Mouse (Mus musculus): ENCODE measurements around the gene Pcnt. TPM values are rescaled to one million over a fixed set of nuclear protein-coding genes. Genes with fewer than 3 reads are reported as not detected.
A peak's percentile ranks its signal among the peaks of the same experiment; 100 is the strongest.

The Pcnt gene
- polyA plus RNA-seq (2015; fragmentation: Nextera tagmentation; extraction: Ambion mirVana) = 5.5 and 7.1 TPM in 2 replicates

DNA sequence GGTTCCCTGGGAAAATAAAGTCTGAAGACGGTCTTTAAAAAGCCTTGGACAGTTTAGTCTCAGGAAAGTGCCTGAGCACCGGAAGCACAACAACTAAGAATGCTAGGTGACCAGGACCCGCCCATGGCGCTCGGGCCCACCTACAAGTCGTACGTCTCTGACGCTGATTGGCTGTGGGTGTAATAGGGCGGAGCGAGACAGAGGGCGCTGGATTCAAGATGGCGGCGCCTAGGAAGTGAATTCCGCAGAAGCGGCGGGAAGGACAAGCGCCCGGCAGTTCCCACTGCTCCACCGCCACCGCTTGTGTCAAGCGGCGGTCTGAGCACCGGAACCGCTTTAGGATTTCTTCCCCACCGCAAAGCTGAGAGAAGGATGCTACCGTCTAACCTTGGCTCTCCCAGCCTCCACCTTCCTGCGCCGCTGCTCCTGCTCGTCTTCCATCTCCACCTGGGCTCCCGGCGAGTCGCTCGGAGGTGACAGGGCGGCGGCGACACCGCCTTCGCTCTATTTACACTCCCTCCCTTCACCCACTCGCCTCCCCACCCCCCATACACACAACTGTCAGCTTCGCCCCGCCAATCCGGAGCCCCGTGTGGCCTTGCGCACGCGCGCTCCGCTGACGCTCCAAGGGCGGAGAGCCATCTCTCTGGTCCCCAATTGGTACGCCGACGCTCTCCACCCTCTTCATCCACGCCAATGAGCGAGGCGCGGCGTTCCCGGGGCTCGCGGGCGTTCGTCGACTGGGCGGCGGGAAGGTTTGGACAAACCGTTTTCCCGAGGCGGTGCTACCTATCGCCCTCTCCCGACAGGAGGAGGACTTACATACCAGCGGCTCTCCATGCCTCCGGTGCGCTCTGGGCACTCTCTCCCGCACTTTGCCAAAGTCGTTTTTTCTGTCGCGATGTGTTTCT lies at the start of gene Pcnt:
Gene Pcnt, minus strand, starts transcription at position 609 of the 911 bp plus-strand sequence.
- Histone ChIP-seq H3K27ac (ENCODE audit: low read depth, low read length) (peak within 1 kb of the TSS; percentile 92), H3K4me1 (ENCODE audit: control insufficient read depth, insufficient read depth, low read depth, low read length) (peaks cover 13% of the 10 kb centered on the region), H3K4me3 (ENCODE audit: low read length) (peak within 1 kb of the TSS; percentile 99), H3K27me3 (replicated peaks; ENCODE audit: control insufficient read depth, insufficient read depth, low read length) (no peaks in the 10 kb centered on the region), H3K9me3 (ENCODE audit: control insufficient read depth, low read length) (no peaks in the 10 kb centered on the region), H3K36me3 (ENCODE audit: control insufficient read depth, insufficient read depth, low read length) (peaks cover 4% of the 10 kb centered on the region), H3K4me2 (ENCODE audit: low read length) (peak within 1 kb of the TSS; percentile 61), H3K9ac (ENCODE audit: low read depth, low read length) (peak within 1 kb of the TSS; percentile 74)
- WGBS = under 1% methylated on average over 75 of the region's 78 CpGs
- peak; percentile 99 for ATAC-seq

DNA sequence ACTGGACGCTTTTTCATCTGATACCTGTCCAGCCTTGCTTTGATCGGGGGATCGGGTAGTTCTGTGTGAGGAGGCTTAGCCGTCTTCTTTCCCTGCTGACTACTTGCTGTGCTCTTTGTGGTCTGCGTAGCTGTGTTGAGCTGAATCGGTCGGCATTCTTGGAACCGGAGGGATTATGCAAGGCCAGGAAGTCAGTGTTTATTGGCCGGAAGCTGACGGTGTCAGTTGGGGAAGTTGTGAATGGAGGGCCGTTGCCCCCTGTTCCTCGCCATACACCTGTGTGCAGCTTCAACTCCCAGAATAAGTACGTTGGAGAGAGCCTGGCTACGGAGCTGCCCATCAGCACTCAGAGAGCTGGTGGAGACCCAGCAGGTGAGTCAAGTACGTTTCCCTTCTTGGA lies 46.6 kb upstream of the Pcnt start:
- H3K36me3 ChIP-seq (ENCODE audit: control insufficient read depth, insufficient read depth, low read length) = peaks cover 54% of the 10 kb centered on the region
- no peaks in the 10 kb centered on the region for H3K27me3 ChIP-seq (replicated peaks; ENCODE audit: control insufficient read depth, insufficient read depth, low read length)
- WGBS = 97% methylated on average over 15 of the region's 15 CpGs
- H3K4me3 ChIP-seq (ENCODE audit: low read length) = no peak overlapping the region
- no peaks in the 10 kb centered on the region for H3K9me3 ChIP-seq (ENCODE audit: control insufficient read depth, low read length)
- no peak overlapping the region for H3K27ac ChIP-seq (ENCODE audit: low read depth, low read length)
- H3K4me2 ChIP-seq (ENCODE audit: low read length) = no peak overlapping the region
- H3K4me1 ChIP-seq (ENCODE audit: control insufficient read depth, insufficient read depth, low read depth, low read length) = no peaks in the 10 kb centered on the region
- no peak for ATAC-seq
- H3K9ac ChIP-seq (ENCODE audit: low read depth, low read length) = no peak overlapping the region

DNA sequence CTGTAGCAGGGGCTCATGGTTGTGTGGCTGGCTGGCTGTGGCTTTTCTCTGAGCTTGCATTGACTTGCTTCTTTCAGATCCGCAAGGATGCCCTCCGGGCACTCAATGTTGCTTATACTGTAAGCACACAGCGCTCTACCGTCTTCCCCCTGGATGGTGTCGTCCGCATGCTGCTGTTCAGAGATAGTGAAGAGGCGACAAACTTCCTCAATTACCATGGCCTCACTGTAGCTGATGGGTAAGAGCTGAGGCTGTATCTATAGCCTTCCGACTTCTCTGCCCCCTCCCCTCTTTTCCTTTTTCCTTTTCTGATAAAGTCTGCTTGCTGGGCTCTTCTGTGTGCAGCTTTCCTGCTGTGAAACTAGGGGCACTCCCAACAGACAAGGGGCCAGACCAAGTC lies 45.7 kb upstream of the Pcnt start:
- Histone ChIP-seq H3K27me3 (replicated peaks; ENCODE audit: control insufficient read depth, insufficient read depth, low read length) (no peaks in the 10 kb centered on the region), H3K4me1 (ENCODE audit: control insufficient read depth, insufficient read depth, low read depth, low read length) (no peaks in the 10 kb centered on the region), H3K4me2 (ENCODE audit: low read length) (no peak overlapping the region), H3K9me3 (ENCODE audit: control insufficient read depth, low read length) (no peaks in the 10 kb centered on the region), H3K4me3 (ENCODE audit: low read length) (no peak overlapping the region), H3K36me3 (ENCODE audit: control insufficient read depth, insufficient read depth, low read length) (peaks cover 55% of the 10 kb centered on the region), H3K27ac (ENCODE audit: low read depth, low read length) (no peak overlapping the region), H3K9ac (ENCODE audit: low read depth, low read length) (no peak overlapping the region)
- 98% methylated on average over 8 of the region's 8 CpGs for WGBS
- ATAC-seq = no peak

DNA sequence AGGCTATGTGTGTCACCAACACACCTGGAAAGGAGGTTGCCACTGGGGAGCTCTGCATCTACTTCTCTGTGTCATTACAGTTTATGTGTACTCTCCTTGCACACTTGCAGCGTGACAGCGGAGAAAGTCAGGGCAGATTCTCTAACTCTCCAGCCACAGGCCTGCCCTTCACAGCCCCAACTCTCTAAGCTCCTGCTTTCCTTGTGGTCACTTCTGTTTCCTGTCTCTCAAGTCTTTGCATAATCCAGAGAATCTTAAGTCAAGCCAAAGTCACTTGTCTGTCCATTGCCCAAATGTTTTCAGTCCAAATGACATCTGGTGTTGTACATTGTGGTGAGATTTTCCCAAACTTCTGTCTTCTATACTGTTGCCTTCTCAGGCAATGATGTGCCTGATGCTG lies 43.7 kb upstream of the Pcnt start:
- Histone ChIP-seq H3K36me3 (ENCODE audit: control insufficient read depth, insufficient read depth, low read length) (peaks cover 59% of the 10 kb centered on the region), H3K4me2 (ENCODE audit: low read length) (no peak overlapping the region), H3K4me1 (ENCODE audit: control insufficient read depth, insufficient read depth, low read depth, low read length) (no peaks in the 10 kb centered on the region), H3K9ac (ENCODE audit: low read depth, low read length) (no peak overlapping the region), H3K27me3 (replicated peaks; ENCODE audit: control insufficient read depth, insufficient read depth, low read length) (no peaks in the 10 kb centered on the region), H3K9me3 (ENCODE audit: control insufficient read depth, low read length) (no peaks in the 10 kb centered on the region), H3K4me3 (ENCODE audit: low read length) (no peak overlapping the region), H3K27ac (ENCODE audit: low read depth, low read length) (no peak overlapping the region)
- WGBS = 98% methylated on average over 2 of the region's 2 CpGs
- ATAC-seq = no peak

DNA sequence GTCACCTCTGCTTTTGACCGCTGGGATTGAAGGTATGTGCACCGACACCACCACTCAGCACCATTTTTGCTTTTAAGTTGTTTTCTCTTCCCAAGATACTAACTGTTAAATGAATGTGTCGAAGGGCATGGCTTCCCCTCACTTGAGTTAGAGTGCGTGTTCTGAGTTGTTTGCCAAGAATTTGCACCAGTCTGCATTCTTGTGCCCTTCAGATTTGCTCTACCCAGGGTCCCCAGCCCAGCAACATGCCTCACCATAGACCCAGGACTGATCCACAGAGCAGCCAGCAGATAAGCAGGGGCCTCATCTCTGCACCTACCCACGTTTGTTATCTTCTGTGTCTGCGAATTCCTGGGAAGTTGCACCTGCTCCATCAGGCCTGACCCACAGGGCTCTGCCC lies 38.9 kb upstream of the Pcnt start:
- Histone ChIP-seq H3K4me3 (ENCODE audit: low read length) (no peak overlapping the region), H3K9ac (ENCODE audit: low read depth, low read length) (no peak overlapping the region), H3K9me3 (ENCODE audit: control insufficient read depth, low read length) (no peaks in the 10 kb centered on the region), H3K4me1 (ENCODE audit: control insufficient read depth, insufficient read depth, low read depth, low read length) (no peaks in the 10 kb centered on the region), H3K27ac (ENCODE audit: low read depth, low read length) (no peak overlapping the region), H3K36me3 (ENCODE audit: control insufficient read depth, insufficient read depth, low read length) (peaks cover 59% of the 10 kb centered on the region), H3K27me3 (replicated peaks; ENCODE audit: control insufficient read depth, insufficient read depth, low read length) (no peaks in the 10 kb centered on the region), H3K4me2 (ENCODE audit: low read length) (no peak overlapping the region)
- 91% methylated on average over 6 of the region's 6 CpGs for WGBS
- ATAC-seq = no peak

DNA sequence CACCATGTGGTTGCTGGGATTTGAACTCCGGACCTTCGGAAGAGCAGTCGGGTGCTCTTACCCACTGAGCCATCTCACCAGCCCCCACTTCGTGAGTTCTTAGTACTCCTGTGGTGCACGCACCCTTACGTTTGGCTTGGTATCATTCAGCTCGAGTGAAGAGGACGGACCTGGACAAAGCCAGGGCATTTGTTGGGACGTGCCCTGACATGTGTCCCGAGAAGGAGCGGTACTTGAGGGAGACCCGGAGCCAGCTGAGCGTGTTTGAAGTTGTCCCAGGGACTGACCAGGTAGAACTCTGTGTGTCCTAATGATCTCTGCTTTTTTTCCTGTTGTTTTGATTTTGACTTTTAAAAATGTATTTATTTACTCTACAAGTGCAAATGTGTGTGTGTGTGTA lies 38.3 kb upstream of the Pcnt start:
- H3K4me2 ChIP-seq (ENCODE audit: low read length) = no peak overlapping the region
- no peak for ATAC-seq
- no peaks in the 10 kb centered on the region for H3K4me1 ChIP-seq (ENCODE audit: control insufficient read depth, insufficient read depth, low read depth, low read length)
- H3K9me3 ChIP-seq (ENCODE audit: control insufficient read depth, low read length) = no peaks in the 10 kb centered on the region
- peaks cover 56% of the 10 kb centered on the region for H3K36me3 ChIP-seq (ENCODE audit: control insufficient read depth, insufficient read depth, low read length)
- 96% methylated on average over 13 of the region's 13 CpGs for WGBS
- no peaks in the 10 kb centered on the region for H3K27me3 ChIP-seq (replicated peaks; ENCODE audit: control insufficient read depth, insufficient read depth, low read length)
- no peak overlapping the region for H3K9ac ChIP-seq (ENCODE audit: low read depth, low read length)
- H3K4me3 ChIP-seq (ENCODE audit: low read length) = no peak overlapping the region
- no peak overlapping the region for H3K27ac ChIP-seq (ENCODE audit: low read depth, low read length)

DNA sequence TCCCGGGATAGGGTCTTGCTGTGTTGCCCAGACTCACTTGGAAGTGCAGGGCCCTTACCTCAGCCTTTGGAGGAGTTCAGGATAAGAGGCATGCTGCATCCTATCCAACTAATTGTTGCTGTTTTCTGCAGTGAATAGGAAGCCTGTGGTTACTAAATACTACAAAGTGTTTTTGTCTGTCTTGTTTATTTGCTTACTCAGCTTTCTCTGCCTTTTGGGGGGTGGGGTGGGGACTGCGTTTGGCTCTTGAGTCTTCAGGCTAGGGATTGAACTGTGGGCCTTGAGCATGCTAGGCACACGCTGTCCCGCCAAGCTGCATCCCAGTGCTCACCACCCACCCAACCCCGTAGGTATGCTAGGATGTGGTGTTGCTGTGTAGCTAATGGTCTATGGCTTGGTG lies 31.2 kb upstream of the Pcnt start:
- no peaks in the 10 kb centered on the region for H3K27me3 ChIP-seq (replicated peaks; ENCODE audit: control insufficient read depth, insufficient read depth, low read length)

DNA sequence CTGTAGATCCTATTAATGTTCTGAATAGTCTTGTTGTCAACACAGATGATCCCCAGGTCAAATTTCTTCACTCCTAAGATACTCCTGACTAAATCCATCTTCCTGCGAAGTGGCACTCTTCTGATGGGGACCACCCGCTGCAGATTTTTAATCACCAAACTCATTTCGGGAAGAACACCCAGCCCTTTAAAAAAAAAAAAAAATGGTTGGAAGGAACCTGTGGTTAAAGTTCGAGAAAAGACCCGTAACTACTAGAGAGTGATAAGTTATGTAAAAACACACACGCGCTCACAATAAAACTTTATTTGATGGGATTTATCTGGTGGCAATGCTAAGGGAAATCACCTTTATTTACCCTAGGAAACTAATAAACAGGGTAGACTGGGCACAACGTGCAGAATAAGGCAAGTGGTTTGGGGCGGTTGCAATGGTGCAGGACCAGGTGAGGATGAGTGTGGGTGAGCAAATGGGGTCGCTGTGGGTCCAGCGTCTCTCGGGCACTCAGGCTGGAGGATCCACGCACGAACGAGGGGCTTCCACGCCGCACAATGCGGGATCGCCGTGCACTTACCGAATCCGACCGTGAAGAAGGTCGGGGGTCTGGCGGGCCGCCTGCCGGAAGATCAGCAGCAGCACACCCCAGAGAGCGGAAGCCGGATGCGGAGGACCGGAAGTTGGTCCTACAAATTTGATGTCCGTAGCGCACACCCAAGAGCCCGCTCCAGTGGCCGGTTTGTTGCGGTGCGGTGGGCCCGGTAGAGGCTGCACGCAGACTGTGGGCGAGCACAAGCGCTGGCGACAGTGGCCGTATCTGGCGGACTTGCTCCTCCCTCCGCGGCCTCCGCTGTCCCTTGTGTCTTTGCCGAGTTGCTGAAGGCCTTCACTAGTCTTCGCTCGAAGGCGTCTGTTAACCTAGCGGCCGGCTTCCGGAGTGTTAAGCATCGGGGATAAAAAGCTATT lies 25.9 kb upstream of the Pcnt start, which contains the start of the genes Mcm3ap and Ybey:
Gene Mcm3ap, plus strand, starts transcription at position 725 of the 960 bp plus-strand sequence.
Gene Ybey, minus strand, starts transcription at position 912 of the 960 bp plus-strand sequence.
- WGBS = 2% methylated on average over 55 of the region's 55 CpGs
- H3K27me3 ChIP-seq (replicated peaks; ENCODE audit: control insufficient read depth, insufficient read depth, low read length) = no peaks in the 10 kb centered on the region
- ATAC-seq = peak; percentile 99
- no peaks in the 10 kb centered on the region for H3K9me3 ChIP-seq (ENCODE audit: control insufficient read depth, low read length)
- H3K4me1 ChIP-seq (ENCODE audit: control insufficient read depth, insufficient read depth, low read depth, low read length) = peaks cover 11% of the 10 kb centered on the region
- H3K27ac ChIP-seq (ENCODE audit: low read depth, low read length) = peak within 1 kb of the TSS; percentile 76
- peak within 1 kb of the TSS; percentile 71 for H3K4me2 ChIP-seq (ENCODE audit: low read length)
- H3K4me3 ChIP-seq (ENCODE audit: low read length) = peak within 1 kb of the TSS; percentile 52
- H3K9ac ChIP-seq (ENCODE audit: low read depth, low read length) = peak within 1 kb of the TSS; percentile 69
- H3K36me3 ChIP-seq (ENCODE audit: control insufficient read depth, insufficient read depth, low read length) = peaks cover 11% of the 10 kb centered on the region

More for the DNA sequence above, 31.2 kb upstream of the Pcnt start:
- no peak for ATAC-seq
- Histone ChIP-seq H3K4me1 (ENCODE audit: control insufficient read depth, insufficient read depth, low read depth, low read length) (peaks cover 7% of the 10 kb centered on the region), H3K4me2 (ENCODE audit: low read length) (no peak overlapping the region), H3K36me3 (ENCODE audit: control insufficient read depth, insufficient read depth, low read length) (peaks cover 35% of the 10 kb centered on the region), H3K9ac (ENCODE audit: low read depth, low read length) (no peak overlapping the region), H3K27ac (ENCODE audit: low read depth, low read length) (no peak overlapping the region), H3K9me3 (ENCODE audit: control insufficient read depth, low read length) (no peaks in the 10 kb centered on the region), H3K4me3 (ENCODE audit: low read length) (no peak overlapping the region)
- WGBS = 88% methylated on average over 5 of the region's 5 CpGs
